Mouse (Mus musculus) liver, adult 10 weeks (tissue): ENCODE results near the gene Esp34. TPM values are rescaled to one million over a fixed set of nuclear protein-coding genes. Genes with fewer than 3 reads are reported as not detected.

Experiments
- polyA plus RNA-seq: library from polyadenylated mRNA; stranded (reverse); fragments of 350-450 nt; fragmentation: Illumina TruSeq; extraction: RNeasy Lipid Tissue Mini Kit (QIAGEN cat#74804); gene quantifications from one replicate; pipeline ENCODE4 v1.2.3, GENCODE M21; 2014; ENCODE audit warnings: low read depth, low replicate concordance

Esp34 gene
- polyA plus RNA-seq: not detected

DNA sequence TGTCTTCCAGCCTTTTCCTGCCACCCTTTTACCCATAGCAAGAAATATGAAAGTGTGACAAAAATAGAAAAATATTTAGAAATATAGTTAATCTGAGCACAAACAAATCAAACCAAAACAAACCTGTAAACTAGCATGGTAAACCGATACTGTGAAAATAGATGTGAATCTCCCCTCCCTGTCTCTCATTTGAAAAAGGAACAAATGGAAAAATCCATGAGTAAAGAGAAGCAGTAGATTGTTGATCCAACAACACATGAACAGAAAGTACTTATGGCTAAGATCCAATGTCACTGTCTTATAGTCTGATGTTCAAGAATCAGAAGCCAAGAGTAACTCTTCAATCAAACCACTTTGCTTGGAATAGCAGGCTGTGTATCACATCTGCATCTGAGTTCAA, at the start of gene Esp34:
Gene Esp34 (plus strand): TSS at position 301 of the 400 bp plus-strand sequence.

Other genes with a start within 250 kb of the Esp34 start
- not detected for gene Olfr137, start 246.6 kb upstream of the Esp34 start, polyA plus RNA-seq
- not detected for gene Olfr136, start 224.4 kb upstream of the Esp34 start, polyA plus RNA-seq
- not detected for gene Esp36, start 134.0 kb upstream of the Esp34 start, polyA plus RNA-seq
- not detected for gene Esp31, start 85.3 kb downstream of the Esp34 start, polyA plus RNA-seq